Mouse (Mus musculus) lung, postnatal 0 days (tissue): Measurements from ENCODE around the gene Cdkn1a. TPM values are rescaled to one million over a fixed set of nuclear protein-coding genes. Genes with fewer than 3 reads are reported as not detected.

Experiments
- ATAC-seq: fragments of 200-750 bp; cut with Nextera tagmentation; 2 replicates; pipeline ENCODE4 v1.8.0; 2017; ENCODE audit warnings: moderate library complexity
- DNase-seq: peaks from one replicate; pipeline ENCODE4 v3.0.0-alpha.2; 2016; ENCODE audit warnings: low spot score
- H3K27ac ChIP-seq: fragments of 300-500 bp; sonication (generic); 2 replicates; pipeline ENCODE4 v1.5.1; 2014; ENCODE audit warnings: antibody characterized with exemption, mild to moderate bottlenecking, low read length, mixed read lengths
- H3K27me3 ChIP-seq: fragments of 300-500 bp; sonication (generic); replicated peaks from 2 replicates; pipeline ENCODE4 v1.6.1; 2014; ENCODE audit warnings: low read length, mixed read lengths; ENCODE audit not compliant: insufficient read depth
- H3K36me3 ChIP-seq: fragments of 300-500 bp; sonication (generic); 2 replicates; pipeline ENCODE4 v1.6.1; 2014; ENCODE audit warnings: low read length, mixed read lengths; ENCODE audit not compliant: insufficient read depth
- H3K4me1 ChIP-seq: fragments of 300-500 bp; sonication (generic); 2 replicates; pipeline ENCODE4 v1.6.1; 2014; ENCODE audit warnings: antibody characterized with exemption, low read depth, low read length, mixed read lengths; ENCODE audit not compliant: insufficient read depth
- H3K4me2 ChIP-seq: fragments of 300-500 bp; sonication (generic); replicated peaks from 2 replicates; pipeline ENCODE4 v1.6.1; 2014; ENCODE audit warnings: low read depth, mild to moderate bottlenecking, low read length, moderate library complexity, mixed read lengths
- H3K4me3 ChIP-seq: fragments of 300-500 bp; sonication (generic); 2 replicates; pipeline ENCODE4 v1.5.1; 2014; ENCODE audit warnings: low read depth, low read length
- H3K9ac ChIP-seq: fragments of 300-500 bp; sonication (generic); replicated peaks from 2 replicates; pipeline ENCODE4 v1.6.1; 2014; ENCODE audit warnings: low read depth, mild to moderate bottlenecking
- H3K9me3 ChIP-seq: fragments of 300-500 bp; sonication (generic); 2 replicates; pipeline ENCODE4 v1.6.1; 2016; ENCODE audit warnings: low read length, mixed read lengths
- CTCF ChIP-seq: IDR thresholded peaks from 2 replicates; pipeline ENCODE4 v1.5.1; 2016; ENCODE audit warnings: antibody characterized with exemption, mild to moderate bottlenecking
- EP300 ChIP-seq: IDR thresholded peaks from 2 replicates; pipeline ENCODE4 v1.6.1; 2016; ENCODE audit warnings: antibody characterized with exemption, mild to moderate bottlenecking, control low read depth
- WGBS: fragments of 180-500 bp; shearing (Covaris S2); extraction: QIAGEN DNeasy Blood & Tissue Kit; methylation state at CpG from one replicate; pipeline ENCODE4 v1.1.7; 2014; 5-methylcytosine and 5-hydroxymethylcytosine counted together
- polyA plus RNA-seq: library from polyadenylated mRNA; unstranded; fragments of >200 nt; fragmentation: Nextera tagmentation; extraction: Ambion mirVana; gene quantifications from 2 replicates; pipeline ENCODE4 v1.2.1, GENCODE M21; 2015

Cdkn1a gene
- polyA plus RNA-seq, 1 experiment from 2014 or later, result 177 TPM

DNA sequence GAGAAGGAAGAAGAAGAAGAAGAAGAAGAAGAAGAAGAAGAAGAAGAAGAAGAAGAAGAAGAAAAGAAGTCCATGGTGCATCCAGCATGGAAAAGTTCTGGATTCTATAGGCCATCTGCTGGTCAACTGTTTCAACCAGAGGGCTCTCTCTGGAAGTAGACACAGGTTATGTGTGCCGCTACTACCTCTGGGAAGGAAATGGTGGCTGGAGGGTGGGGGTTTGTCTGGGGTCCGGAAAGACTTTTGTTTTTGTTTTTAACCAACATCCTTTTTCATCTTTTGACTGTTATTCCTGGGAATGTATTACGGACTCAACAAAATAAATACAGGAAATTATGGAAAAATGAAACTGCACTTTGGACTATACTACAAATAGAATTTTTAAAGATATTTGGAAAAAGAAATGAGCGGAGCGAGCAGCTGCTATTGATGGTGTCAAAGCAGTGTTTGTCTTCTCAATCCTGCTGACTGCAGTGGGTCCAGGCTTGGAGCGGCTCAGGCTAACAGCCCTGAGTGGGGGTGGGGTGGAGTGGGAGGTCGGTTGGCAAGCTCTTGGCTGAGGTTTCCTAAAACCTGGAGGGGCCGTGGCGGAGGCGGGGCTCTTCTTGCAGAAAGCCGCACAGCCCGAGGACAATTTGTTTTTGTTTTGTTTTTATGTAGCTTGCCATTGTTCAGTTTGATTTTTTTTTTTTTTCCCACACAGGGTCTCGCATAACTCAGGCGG is 12.8 kb upstream of the Cdkn1a start:
- Histone ChIP-seq H3K27me3 (no peaks in the 10 kb centered on the region), H3K4me3 (peak overlapping the region; percentile 36), H3K27ac (peak overlapping the region; percentile 40; the same call in 1 of the 2 replicates), H3K9ac (peak overlapping the region; percentile 36; the same call in 1 of the 2 replicates), H3K36me3 (no peaks in the 10 kb centered on the region), H3K4me1 (peaks cover 5% of the 10 kb centered on the region; the same call in 1 of the 2 replicates), H3K9me3 (no peaks in the 10 kb centered on the region), H3K4me2 (peak overlapping the region; percentile 56)
- no peak for TF ChIP-seq EP300
- TF ChIP-seq CTCF, result no peak; the same call in 1 of the 2 replicates
- DNase-seq (peak; percentile 74), ATAC-seq (peak; percentile 66)
- WGBS, result 10% methylated on average over 14 of the region's 14 CpGs

DNA sequence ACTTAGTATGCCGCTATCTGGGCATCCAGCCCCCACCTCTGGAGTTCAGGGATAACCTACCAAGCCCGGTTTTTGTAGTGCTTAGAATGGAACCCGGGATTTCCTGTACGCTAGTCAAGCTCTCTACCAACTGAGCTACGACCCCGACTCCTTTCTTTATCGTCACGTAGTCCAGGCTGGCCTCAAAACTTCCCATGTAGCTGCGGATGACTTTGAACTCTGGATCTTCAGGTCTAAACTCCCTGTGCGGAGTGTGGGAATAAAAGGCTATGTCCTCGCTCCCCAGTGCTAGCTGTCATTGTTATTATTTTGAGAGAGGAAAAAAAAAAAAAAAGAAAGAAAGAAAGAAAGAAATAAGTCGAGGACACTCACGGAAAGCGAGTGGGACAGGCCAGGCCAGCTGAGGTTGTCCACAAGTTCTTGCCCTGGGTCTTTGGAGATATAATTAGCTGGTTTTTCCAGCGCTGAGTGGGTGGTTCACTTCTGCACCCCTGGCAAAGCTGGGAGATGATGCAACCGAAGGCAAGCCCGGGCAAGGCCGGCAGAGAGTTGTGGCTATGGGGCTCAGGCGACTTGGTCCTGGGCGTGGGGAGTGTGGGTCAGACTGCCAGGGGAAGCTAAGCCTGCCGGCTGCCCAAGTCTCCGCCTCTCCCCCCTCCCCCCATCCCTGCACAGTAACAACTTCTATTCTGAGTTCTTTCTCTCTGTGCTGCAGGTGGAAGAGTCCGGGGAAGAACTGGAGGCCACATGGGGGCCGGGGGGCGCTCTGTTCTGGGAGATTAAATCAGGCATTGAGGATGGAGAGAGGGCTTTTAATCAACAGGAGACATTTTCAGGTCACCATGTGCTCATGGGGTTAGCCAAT is 12.0 kb upstream of the Cdkn1a start:
- no peak for TF ChIP-seq CTCF
- TF ChIP-seq EP300, result no peak
- H3K9me3 ChIP-seq, result no peaks in the 10 kb centered on the region
- H3K27me3 ChIP-seq, result no peaks in the 10 kb centered on the region
- H3K4me1 ChIP-seq, result 0 out of 2 replicates have a peak, but pooled peaks cover 5% of the 10 kb centered on the region
- DNase-seq (peak; percentile 76), ATAC-seq (peak; percentile 76)
- H3K27ac ChIP-seq, result peak overlapping the region; percentile 40; the same call in 1 of the 2 replicates
- H3K4me2 ChIP-seq, result peak overlapping the region; percentile 56
- H3K36me3 ChIP-seq, result no peaks in the 10 kb centered on the region
- WGBS, result 7% methylated on average over 24 of the region's 25 CpGs
- peak overlapping the region; percentile 36 for H3K4me3 ChIP-seq
- H3K9ac ChIP-seq, result 0 out of 2 replicates have a peak overlapping the region, but pooled peaks have one; percentile 26

DNA sequence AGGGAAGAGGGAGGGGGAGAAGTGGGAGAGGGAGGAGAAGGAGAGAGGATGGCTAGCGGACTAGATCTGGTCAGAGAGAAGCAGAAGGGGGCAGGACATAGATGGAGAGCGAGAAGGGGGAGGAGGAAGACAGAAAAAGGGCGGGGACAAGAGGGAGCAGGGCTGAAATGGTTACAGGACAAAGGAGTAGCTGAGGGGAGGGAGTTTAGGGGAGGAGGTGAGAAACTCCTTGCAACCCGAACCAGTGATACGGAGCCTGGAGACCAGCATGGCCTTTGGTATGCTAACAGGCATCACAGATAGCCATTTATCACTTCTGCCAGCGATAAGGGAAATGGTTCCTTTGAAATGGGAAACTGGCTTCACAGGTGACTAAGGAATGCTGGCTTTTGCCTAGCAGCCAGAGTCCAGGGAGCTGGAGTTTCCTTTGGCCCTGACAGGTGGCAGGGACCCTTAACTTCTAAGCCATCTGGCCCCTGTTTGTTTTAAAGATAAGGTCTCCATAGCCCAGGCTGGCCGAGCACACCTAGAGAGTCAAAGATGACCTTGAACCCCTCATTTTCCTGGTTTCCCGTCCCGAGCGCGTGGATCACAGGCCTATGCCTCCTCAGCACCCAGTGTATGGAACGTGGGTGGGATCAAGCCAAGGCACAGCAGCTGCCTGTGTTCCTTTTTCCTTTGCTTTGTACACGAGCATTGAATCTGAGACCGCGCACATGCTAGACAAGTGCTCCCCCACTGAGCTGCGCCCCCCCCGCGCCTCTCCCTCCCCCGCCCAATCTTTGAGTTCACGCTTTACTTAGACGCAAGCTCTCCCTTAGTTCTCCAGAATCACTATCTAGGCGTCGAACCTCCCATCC is 9.8 kb upstream of the Cdkn1a start:
- H3K9me3 ChIP-seq, result no peaks in the 10 kb centered on the region
- no peak overlapping the region for H3K9ac ChIP-seq
- peak overlapping the region; percentile 32; the same call in 1 of the 2 replicates for H3K4me2 ChIP-seq
- no peak for ATAC-seq
- no peaks in the 10 kb centered on the region for H3K27me3 ChIP-seq
- no peak overlapping the region for H3K27ac ChIP-seq
- 0 out of 2 replicates have a peak, but pooled peaks cover 5% of the 10 kb centered on the region for H3K4me1 ChIP-seq
- DNase-seq, result no peak
- no peak for TF ChIP-seq CTCF
- TF ChIP-seq EP300, result no peak
- H3K4me3 ChIP-seq, result no peak overlapping the region
- WGBS, result 15% methylated on average over 22 of the region's 23 CpGs
- no peaks in the 10 kb centered on the region for H3K36me3 ChIP-seq

DNA sequence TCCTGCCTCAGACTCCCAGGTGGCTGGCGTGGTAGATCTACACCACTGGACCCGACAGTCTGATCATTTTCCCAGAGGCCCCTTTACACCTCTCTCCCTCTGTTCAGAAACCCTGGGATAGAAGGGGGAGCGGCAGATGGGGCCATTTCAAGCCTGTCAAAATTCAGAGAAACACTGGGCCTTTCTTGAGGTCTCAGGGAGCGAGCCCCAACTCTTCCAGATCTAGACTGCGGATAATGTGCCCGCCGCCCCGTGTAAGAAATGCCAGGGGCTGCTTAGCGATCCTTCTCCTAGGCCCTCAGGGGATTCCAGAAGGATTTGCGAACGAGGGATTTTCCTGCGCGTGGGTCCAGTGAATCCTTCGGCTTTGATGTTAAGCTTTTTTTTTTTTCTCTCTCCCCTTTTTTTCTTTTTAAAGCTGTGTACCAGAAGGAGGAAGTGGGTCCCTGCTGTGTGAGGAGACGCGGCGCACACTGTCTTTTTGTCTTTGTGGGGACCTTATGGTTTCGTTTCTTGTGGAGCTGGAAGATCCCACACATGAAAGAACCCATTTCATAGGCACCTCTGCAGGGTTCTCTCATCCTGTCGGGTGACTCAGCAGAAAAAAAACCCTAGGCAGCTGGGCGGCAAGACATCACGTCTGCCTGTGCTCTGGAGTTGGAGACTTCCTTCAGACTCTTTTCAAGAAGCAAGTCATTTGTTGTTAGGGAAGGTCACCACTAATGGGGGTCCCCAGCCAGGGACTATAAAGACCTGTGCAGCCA is 9.0 kb upstream of the Cdkn1a start:
- H3K9ac ChIP-seq, result no peak overlapping the region
- TF ChIP-seq CTCF (no peak), EP300 (no peak)
- 15% methylated on average over 21 of the region's 21 CpGs for WGBS

DNA sequence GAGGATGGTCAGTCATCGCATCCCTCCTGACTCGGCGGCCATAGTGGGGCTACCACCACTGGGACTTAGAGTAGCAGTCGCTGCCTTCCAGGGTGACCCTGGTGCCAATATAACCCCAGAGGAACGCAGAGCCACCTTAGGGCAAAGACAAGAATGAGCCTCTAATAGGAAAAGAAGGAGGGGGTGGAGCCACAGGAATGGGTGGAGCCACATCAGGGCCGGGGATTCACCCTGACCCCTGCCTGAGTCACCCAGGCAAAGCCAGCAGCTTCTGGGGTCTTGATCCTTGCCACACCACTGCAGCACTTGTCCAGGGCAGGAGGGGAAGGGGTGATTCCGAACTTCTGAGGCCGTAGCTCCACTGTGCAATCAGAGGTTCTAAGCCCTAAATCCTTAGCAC is 7.2 kb upstream of the Cdkn1a start:
- Histone ChIP-seq H3K9ac (no peak overlapping the region), H3K4me3 (no peak overlapping the region)

More for the DNA sequence above, 9.0 kb upstream of the Cdkn1a start:
- Histone ChIP-seq H3K4me1 (0 out of 2 replicates have a peak, but pooled peaks cover 5% of the 10 kb centered on the region), H3K27me3 (no peaks in the 10 kb centered on the region), H3K36me3 (no peaks in the 10 kb centered on the region), H3K9me3 (no peaks in the 10 kb centered on the region), H3K4me3 (0 out of 2 replicates have a peak overlapping the region, but pooled peaks have one; percentile 6), H3K4me2 (peak overlapping the region; percentile 32), H3K27ac (no peak overlapping the region)
- ATAC-seq, result no peak
- no peak for DNase-seq

More for the DNA sequence above, 7.2 kb upstream of the Cdkn1a start:
- no peak for ATAC-seq
- H3K4me1 ChIP-seq, result 0 out of 2 replicates have a peak, but pooled peaks cover 5% of the 10 kb centered on the region
- no peaks in the 10 kb centered on the region for H3K27me3 ChIP-seq
- no peaks in the 10 kb centered on the region for H3K36me3 ChIP-seq
- no peak overlapping the region for H3K4me2 ChIP-seq
- H3K27ac ChIP-seq, result no peak overlapping the region
- 93% methylated on average over 8 of the region's 8 CpGs for WGBS
- no peak for TF ChIP-seq EP300
- TF ChIP-seq CTCF, result no peak
- DNase-seq, result no peak
- no peaks in the 10 kb centered on the region for H3K9me3 ChIP-seq
